Mouse (Mus musculus): ENCODE data around the gene Kank1. TPM values are rescaled to one million over a fixed set of nuclear protein-coding genes. Genes with fewer than 3 reads are reported as not detected.

Gene Kank1
- total and polyA plus RNA-seq, 2 experiments from 2014 or later, result 27.0 to 41.2 TPM

DNA sequence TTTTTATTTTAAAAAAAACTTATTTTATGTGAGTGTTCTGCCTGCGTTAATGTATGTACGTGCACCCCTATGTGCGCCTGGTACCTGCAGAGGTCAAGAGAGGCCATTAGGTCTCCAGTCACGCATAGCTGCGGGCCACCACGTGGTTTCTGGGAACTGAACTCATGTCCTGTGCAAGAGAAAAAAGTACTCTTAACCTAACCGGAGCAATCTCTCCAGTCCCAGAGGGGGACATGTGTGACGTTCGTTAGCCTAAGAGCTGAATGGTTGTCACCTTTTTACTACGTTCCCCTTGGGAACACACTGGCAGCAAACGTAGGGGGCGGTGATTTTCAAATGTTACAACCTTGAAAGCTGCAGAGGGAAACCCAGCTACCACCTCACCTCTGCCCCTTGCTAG, 29.8 kb upstream of the Kank1 start:
- H3K27ac ChIP-seq (ENCODE audit: low read depth), result no peak overlapping the region
- WGBS, result 80% methylated on average over 12 of the region's 12 CpGs
- H3K4me1 ChIP-seq (ENCODE audit: control insufficient read depth, insufficient read depth), result 0 out of 2 replicates have a peak, but pooled peaks cover 6% of the 10 kb centered on the region
- no peak overlapping the region for H3K4me2 ChIP-seq (ENCODE audit: low read depth, low read length)
- no peak overlapping the region for H3K4me3 ChIP-seq (ENCODE audit: low read depth, low read length)
- H3K27me3 ChIP-seq (ENCODE audit: control insufficient read depth, insufficient read depth, low read length), result no peaks in the 10 kb centered on the region
- H3K9me3 ChIP-seq (replicated peaks; ENCODE audit: control insufficient read depth, low read length), result no peaks in the 10 kb centered on the region
- H3K36me3 ChIP-seq (replicated peaks; ENCODE audit: control insufficient read depth, insufficient read depth, low read length), result no peaks in the 10 kb centered on the region
- H3K9ac ChIP-seq (replicated peaks; ENCODE audit: low read depth, low read length), result no peak overlapping the region
- DNase-seq (ENCODE audit: low spot score) (no peak), ATAC-seq (ENCODE audit: insufficient read depth, low read depth) (no peak)
- TF ChIP-seq CTCF (IDR thresholded peaks at IDR 0.05; ENCODE audit: low read depth) (no peak), EP300 (IDR thresholded peaks at IDR 0.05; ENCODE audit: low read depth) (no peak)

DNA sequence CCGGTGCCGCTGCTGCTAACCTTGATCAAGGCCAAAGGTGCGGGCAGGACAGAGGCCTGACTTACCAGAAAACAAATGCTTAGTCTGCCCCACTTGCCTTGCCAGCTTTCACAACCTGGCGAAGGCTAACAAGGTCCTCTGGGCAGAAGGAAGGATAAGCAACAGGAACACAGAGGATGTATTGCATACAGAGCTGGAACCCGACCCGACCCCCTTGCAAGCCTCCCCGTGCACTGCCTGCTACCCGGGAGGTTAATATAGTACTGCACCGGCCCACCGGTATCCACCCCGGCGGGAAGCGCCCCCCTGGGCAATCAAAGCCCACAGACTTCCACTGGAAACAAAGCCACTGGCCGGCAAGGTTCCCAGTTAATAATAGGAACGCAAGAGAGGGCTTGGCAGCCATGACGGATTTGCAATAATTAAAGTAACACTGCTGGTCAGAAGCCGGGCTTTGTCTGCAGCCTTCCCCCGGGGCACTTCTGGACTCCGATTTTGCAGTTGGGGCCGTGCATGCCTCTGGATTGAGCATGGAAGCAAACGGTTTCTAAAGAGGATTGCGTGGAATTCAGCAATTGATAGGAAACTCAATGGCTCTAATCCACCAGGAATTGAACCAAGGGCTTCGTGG, 28.9 kb upstream of the Kank1 start:
- Histone ChIP-seq H3K4me3 (ENCODE audit: low read depth, low read length) (peak overlapping the region; percentile 15; the same call in 1 of the 2 replicates), H3K27ac (ENCODE audit: low read depth) (0 out of 2 replicates have a peak overlapping the region, but pooled peaks have one; percentile 3), H3K9ac (replicated peaks; ENCODE audit: low read depth, low read length) (no peak overlapping the region), H3K36me3 (replicated peaks; ENCODE audit: control insufficient read depth, insufficient read depth, low read length) (no peaks in the 10 kb centered on the region), H3K4me2 (ENCODE audit: low read depth, low read length) (peak overlapping the region; percentile 46), H3K4me1 (ENCODE audit: control insufficient read depth, insufficient read depth) (0 out of 2 replicates have a peak, but pooled peaks cover 6% of the 10 kb centered on the region), H3K27me3 (ENCODE audit: control insufficient read depth, insufficient read depth, low read length) (no peaks in the 10 kb centered on the region), H3K9me3 (replicated peaks; ENCODE audit: control insufficient read depth, low read length) (no peaks in the 10 kb centered on the region)
- TF ChIP-seq EP300 (IDR thresholded peaks at IDR 0.05; ENCODE audit: low read depth), result no peak
- no peak for TF ChIP-seq CTCF (IDR thresholded peaks at IDR 0.05; ENCODE audit: low read depth)
- 21% methylated on average over 23 of the region's 23 CpGs for WGBS
- ATAC-seq (ENCODE audit: insufficient read depth, low read depth), result no peak; the same call in 1 of the 2 replicates
- no peak for DNase-seq (ENCODE audit: low spot score)

DNA sequence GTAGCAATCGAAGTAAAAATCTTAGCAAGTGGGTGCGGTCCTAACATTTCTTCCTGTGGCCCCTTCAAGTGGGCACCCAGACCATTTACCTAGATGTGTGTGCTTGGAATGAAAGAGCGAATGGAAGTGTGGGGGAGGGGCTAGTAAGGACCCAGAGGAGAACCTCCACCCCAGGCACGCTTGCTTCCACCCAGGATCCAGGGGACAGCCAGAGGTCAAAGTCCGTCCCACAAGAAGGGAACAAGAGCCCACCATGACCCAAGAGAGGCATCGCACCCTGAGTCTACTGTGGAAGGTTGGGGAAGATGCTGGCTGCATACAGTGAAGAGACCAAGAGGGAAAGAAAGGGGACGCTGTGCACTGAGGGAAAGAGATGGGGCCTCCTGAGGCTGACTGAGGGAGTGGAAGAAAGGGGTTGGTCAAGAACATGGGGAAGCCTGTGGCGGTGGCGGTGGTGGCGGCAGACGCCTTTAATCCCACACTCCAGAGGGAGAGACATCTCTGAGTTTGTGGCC, 28.1 kb upstream of the Kank1 start:
- H3K4me3 ChIP-seq (ENCODE audit: low read depth, low read length), result no peak overlapping the region
- H3K9me3 ChIP-seq (replicated peaks; ENCODE audit: control insufficient read depth, low read length), result no peaks in the 10 kb centered on the region
- ATAC-seq (ENCODE audit: insufficient read depth, low read depth) (no peak), DNase-seq (ENCODE audit: low spot score) (no peak)
- H3K4me2 ChIP-seq (ENCODE audit: low read depth, low read length), result no peak overlapping the region
- H3K36me3 ChIP-seq (replicated peaks; ENCODE audit: control insufficient read depth, insufficient read depth, low read length), result no peaks in the 10 kb centered on the region
- no peak overlapping the region for H3K27ac ChIP-seq (ENCODE audit: low read depth)
- H3K4me1 ChIP-seq (ENCODE audit: control insufficient read depth, insufficient read depth), result 0 out of 2 replicates have a peak, but pooled peaks cover 6% of the 10 kb centered on the region
- 85% methylated on average over 11 of the region's 11 CpGs for WGBS
- TF ChIP-seq EP300 (IDR thresholded peaks at IDR 0.05; ENCODE audit: low read depth) (no peak), CTCF (IDR thresholded peaks at IDR 0.05; ENCODE audit: low read depth) (no peak)
- H3K27me3 ChIP-seq (ENCODE audit: control insufficient read depth, insufficient read depth, low read length), result no peaks in the 10 kb centered on the region
- no peak overlapping the region for H3K9ac ChIP-seq (replicated peaks; ENCODE audit: low read depth, low read length)

DNA sequence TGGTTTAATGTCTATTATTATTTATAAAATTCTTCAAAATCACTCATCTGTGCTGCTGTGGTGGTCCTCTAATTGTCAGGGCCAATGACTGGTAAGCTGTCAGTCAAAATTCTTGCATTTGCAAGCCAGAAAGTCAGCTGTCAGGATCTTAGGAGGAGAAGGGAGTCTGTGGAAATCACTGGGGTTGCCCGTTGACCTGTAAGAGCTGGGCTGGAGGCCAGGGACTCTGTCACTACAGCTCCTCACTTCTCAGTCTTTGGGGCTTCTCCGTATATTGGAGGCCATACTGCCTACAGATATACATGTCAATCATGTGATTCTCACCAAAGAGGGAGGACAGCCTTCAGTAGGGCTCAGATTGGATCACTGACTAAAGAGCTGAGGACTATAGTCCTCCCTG, 16.2 kb upstream of the Kank1 start:
- no peak for DNase-seq (ENCODE audit: low spot score)
- Histone ChIP-seq H3K4me2 (ENCODE audit: low read depth, low read length) (no peak overlapping the region), H3K27me3 (ENCODE audit: control insufficient read depth, insufficient read depth, low read length) (no peaks in the 10 kb centered on the region), H3K4me1 (ENCODE audit: control insufficient read depth, insufficient read depth) (no peaks in the 10 kb centered on the region), H3K9ac (replicated peaks; ENCODE audit: low read depth, low read length) (no peak overlapping the region), H3K4me3 (ENCODE audit: low read depth, low read length) (no peak overlapping the region), H3K27ac (ENCODE audit: low read depth) (no peak overlapping the region), H3K9me3 (replicated peaks; ENCODE audit: control insufficient read depth, low read length) (no peaks in the 10 kb centered on the region), H3K36me3 (replicated peaks; ENCODE audit: control insufficient read depth, insufficient read depth, low read length) (no peaks in the 10 kb centered on the region)
- no peak for TF ChIP-seq CTCF (IDR thresholded peaks at IDR 0.05; ENCODE audit: low read depth)
- 46% methylated on average over 2 of the region's 2 CpGs for WGBS
- ATAC-seq (ENCODE audit: insufficient read depth, low read depth), result no peak

DNA sequence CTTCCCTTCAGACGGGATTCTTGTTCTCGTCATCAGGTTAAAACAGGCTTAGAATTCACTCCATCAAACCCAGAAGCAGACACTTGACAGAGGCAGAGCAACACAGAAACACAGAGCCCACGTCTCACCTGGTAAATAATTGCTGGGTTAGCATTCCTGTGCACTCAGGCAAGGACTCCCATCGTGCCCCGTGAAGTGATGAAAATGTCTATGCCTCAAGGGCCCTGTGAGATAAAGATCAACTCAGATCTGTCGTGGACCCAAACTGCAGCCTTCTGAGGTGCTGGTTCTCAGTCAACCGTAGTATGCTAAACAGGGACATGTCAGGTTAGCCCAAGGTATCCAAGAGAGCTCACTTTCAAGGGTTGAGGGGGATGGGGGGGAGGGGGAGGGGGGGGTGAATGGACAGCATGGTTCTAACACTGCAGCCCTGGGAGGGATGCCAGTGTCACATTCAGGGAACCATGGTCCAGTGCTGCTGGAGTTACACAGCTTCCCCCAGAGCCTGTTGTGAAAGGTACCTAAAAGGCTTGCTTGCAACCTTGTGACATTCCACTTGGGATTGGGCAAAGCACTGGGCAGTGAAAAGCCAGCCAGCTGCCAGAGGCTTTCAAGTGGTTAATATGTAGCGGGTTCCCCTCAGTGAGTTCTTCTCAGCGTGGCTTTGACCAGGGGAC, 14.7 kb upstream of the Kank1 start:
- H3K4me1 ChIP-seq (ENCODE audit: control insufficient read depth, insufficient read depth), result no peaks in the 10 kb centered on the region
- TF ChIP-seq EP300 (IDR thresholded peaks at IDR 0.05; ENCODE audit: low read depth), result no peak
- TF ChIP-seq CTCF (IDR thresholded peaks at IDR 0.05; ENCODE audit: low read depth), result no peak
- no peak overlapping the region for H3K27ac ChIP-seq (ENCODE audit: low read depth)
- H3K27me3 ChIP-seq (ENCODE audit: control insufficient read depth, insufficient read depth, low read length), result no peaks in the 10 kb centered on the region
- H3K9ac ChIP-seq (replicated peaks; ENCODE audit: low read depth, low read length), result no peak overlapping the region
- H3K9me3 ChIP-seq (replicated peaks; ENCODE audit: control insufficient read depth, low read length), result no peaks in the 10 kb centered on the region
- DNase-seq (ENCODE audit: low spot score), result no peak
- H3K4me3 ChIP-seq (ENCODE audit: low read depth, low read length), result no peak overlapping the region
- no peak overlapping the region for H3K4me2 ChIP-seq (ENCODE audit: low read depth, low read length)
- 62% methylated on average over 9 of the region's 9 CpGs for WGBS
- ATAC-seq (ENCODE audit: insufficient read depth, low read depth), result no peak
- H3K36me3 ChIP-seq (replicated peaks; ENCODE audit: control insufficient read depth, insufficient read depth, low read length), result no peaks in the 10 kb centered on the region

Measured in heart, postnatal 0 days (tissue).